Mouse (Mus musculus): ENCODE data around the gene Rps15.

DNA sequence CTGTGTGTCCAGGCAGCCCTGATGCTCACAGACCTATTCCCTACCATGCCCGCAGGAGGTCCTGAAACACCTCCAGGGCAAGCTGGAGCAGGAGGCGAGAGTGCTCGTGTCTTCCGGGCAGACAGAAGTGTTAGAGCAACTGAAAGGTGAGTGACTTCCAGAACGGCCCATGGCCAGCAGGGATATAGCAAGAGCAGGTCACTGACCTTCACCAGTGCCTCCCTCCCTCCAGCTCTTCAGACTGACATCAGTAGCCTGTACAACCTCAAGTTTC, 9.8 kb downstream of the Rps15 start:
- TF ChIP-seq CTCF (conservative IDR thresholded peaks at IDR 0.05 in 1 of 2, IDR thresholded peaks at IDR 0.05 in 1 of 2; ENCODE audit: low read depth in 2 of 2, low read length in 2 of 2) = no peak
- no peak for TF ChIP-seq USF2 (conservative IDR thresholded peaks at IDR 0.05; ENCODE audit: low read depth, low read length)
